16 mouse cellular contexts compared by ENCODE assay signal in genomic region chr9:84499507-84499906, GRCm38 (mm10).
"Had no signal": no experiment of that assay in that cellular context is flagged by ENCODE, and none has a peak within 500 bp of the region (broad histone marks: within the 10 kb centered on the region; RNA-seq: fewer than 3 reads in every experiment).

No protein-coding gene starts in this region.

- H3K9ac ChIP-seq: limb, embryonic 12.5 days; limb, embryonic 15.5 days; liver, embryonic 14.5 days; liver, postnatal 0 days; lung, embryonic 14.5 days; midbrain, embryonic 13.5 days had no signal

- H3K36me3 ChIP-seq: limb, embryonic 12.5 days; limb, embryonic 15.5 days; midbrain, embryonic 13.5 days had no signal

- H3K9me3 ChIP-seq: limb, embryonic 12.5 days; limb, embryonic 15.5 days; midbrain, embryonic 13.5 days had no signal

- DNase-seq: kidney, adult 9 months; kidney, postnatal 14 days; kidney, postnatal 4 days; left cerebral cortex, postnatal 4 days; liver, postnatal 0 days; lung, embryonic 14.5 days; right cerebral cortex, postnatal 4 days; thymus, adult 2 months; thymus, postnatal 14 days; thymus, postnatal 4 days had no signal

- H3K4me1 ChIP-seq: limb, embryonic 12.5 days; limb, embryonic 15.5 days; midbrain, embryonic 13.5 days had no signal

- ATAC-seq: liver, postnatal 0 days; lung, postnatal 0 days; midbrain, embryonic 13.5 days had no signal

- H3K4me3 ChIP-seq: limb, embryonic 12.5 days; limb, embryonic 15.5 days; midbrain, embryonic 13.5 days had no signal

- H3K27me3 ChIP-seq: limb, embryonic 12.5 days; limb, embryonic 15.5 days; midbrain, embryonic 13.5 days had no signal

- H3K27ac ChIP-seq: limb, embryonic 12.5 days; limb, embryonic 15.5 days; liver, embryonic 14.5 days; midbrain, embryonic 13.5 days; stomach, postnatal 0 days had no signal
